Mouse (Mus musculus) 3T3-L1 (cell line): ENCODE data around the gene Mrvi1.
A peak's percentile ranks its signal among the peaks of the same experiment; 100 is the strongest.

Source experiments
- DNase-seq: peaks from one replicate; pipeline ENCODE4 v3.0.0-alpha.2; 2015; ENCODE audit warnings: low read depth, low spot score

Mrvi1 gene

GRCm38 (mm10) chr7:110982053-110982705 lies at the start of gene Mrvi1:
Mrvi1 (minus strand) TSS chr7:110982461.
- peak; percentile 24 for DNase-seq

GRCm38 (mm10) chr7:111029046-111029553 lies 46.8 kb upstream of the Mrvi1 start:
- no peak for DNase-seq

GRCm38 (mm10) chr7:111028281-111029045 lies 46.2 kb upstream of the Mrvi1 start, which contains the start of gene Ctr9:
Ctr9 (plus strand) TSS chr7:111028951.
- peak; percentile 87 for DNase-seq

- no peak for DNase-seq
These were observed 42.7 kb upstream of the Mrvi1 start for GRCm38 (mm10) chr7:111024912-111025311.

- DNase-seq = peak; percentile 5
These were observed 41.9 kb upstream of the Mrvi1 start for GRCm38 (mm10) chr7:111024068-111024594.

GRCm38 (mm10) chr7:111020814-111021213 lies 38.6 kb upstream of the Mrvi1 start:
- peak; percentile 12 for DNase-seq

- DNase-seq = no peak
These were observed 34.7 kb upstream of the Mrvi1 start for GRCm38 (mm10) chr7:111016921-111017320.

- no peak for DNase-seq
These were observed 33.5 kb upstream of the Mrvi1 start for GRCm38 (mm10) chr7:111015731-111016130.

- DNase-seq = peak; percentile 90
These were observed 32.6 kb upstream of the Mrvi1 start for GRCm38 (mm10) chr7:111014893-111015292.

- DNase-seq = no peak
These were observed 31.9 kb upstream of the Mrvi1 start for GRCm38 (mm10) chr7:111014039-111014605.

- no peak for DNase-seq
These were observed 22.0 kb upstream of the Mrvi1 start for GRCm38 (mm10) chr7:111004136-111004840.

- no peak for DNase-seq
These were observed 16.9 kb upstream of the Mrvi1 start for GRCm38 (mm10) chr7:110998887-110999827.

- no peak for DNase-seq
These were observed 8.9 kb upstream of the Mrvi1 start for GRCm38 (mm10) chr7:110991221-110991494.

GRCm38 (mm10) chr7:110990356-110991220 lies 8.3 kb upstream of the Mrvi1 start:
- no peak for DNase-seq

GRCm38 (mm10) chr7:110989286-110989879 lies 7.1 kb upstream of the Mrvi1 start:
- peak; percentile 9 for DNase-seq

- DNase-seq = no peak
These were observed 5.8 kb upstream of the Mrvi1 start for GRCm38 (mm10) chr7:110988081-110988480.

GRCm38 (mm10) chr7:110985581-110986265 lies 3.5 kb upstream of the Mrvi1 start:
- DNase-seq = peak; percentile 10

- no peak for DNase-seq
These were observed 1.4 kb upstream of the Mrvi1 start for GRCm38 (mm10) chr7:110983621-110984020.

GRCm38 (mm10) chr7:110982764-110983163 lies 503 bp upstream of the Mrvi1 start:
- peak; percentile 43 for DNase-seq
